Mouse (Mus musculus) regulatory T cell (primary cell): ENCODE results near the gene Arf5.

Experiments used
- in situ Hi-C: fragments of 300-600 bp; cut with MboI, MseI; formaldehyde crosslinking; loops from one replicate; pipeline ENCODE4 v1.15.1; 2025; ENCODE audit warnings: high pct_unique_total_duplicates

Arf5 gene

DNA sequence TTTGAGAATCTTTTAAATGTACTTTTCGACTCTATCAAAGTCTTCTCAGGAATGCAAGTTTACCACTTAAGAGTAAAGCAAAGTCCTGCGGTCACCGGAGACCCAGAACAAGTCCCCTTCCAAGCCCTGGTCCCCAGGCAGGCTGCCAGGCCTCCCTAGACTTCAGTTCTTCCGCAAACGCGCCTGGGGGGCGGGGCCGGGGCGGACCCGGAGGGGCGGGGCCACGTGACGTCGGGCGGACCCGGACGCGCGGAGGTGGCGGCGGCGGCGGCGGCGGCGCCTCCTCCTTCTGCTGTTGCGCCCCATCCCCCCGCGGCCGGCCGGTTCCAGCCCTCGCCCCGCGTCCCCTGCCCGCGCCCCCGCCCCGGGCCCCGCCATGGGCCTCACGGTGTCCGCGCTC, at the start of gene Arf5:
TSS of gene Arf5 (plus strand) at position 248 of the 400 bp plus-strand sequence.
- in situ Hi-C loops: no loop called here

DNA sequence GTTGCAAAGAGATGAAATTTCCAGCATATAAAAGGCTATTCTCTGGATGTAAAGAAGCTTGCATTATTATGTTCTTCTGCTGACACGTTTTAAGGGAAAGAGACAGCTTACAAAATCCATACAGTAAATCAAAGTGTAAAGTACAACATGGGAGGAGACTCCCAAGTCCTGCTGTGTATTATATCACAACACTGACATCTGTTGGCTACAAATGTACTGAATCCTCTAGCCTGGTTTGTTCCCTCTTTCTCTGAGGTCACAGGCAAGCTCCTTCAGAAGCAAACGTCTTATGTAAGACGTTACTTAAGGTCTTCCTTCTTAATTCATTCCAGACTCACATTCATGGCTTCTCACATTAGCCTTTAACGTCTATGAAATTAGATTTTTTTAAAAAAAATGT, 41.4 kb upstream of the Arf5 start:
- in situ Hi-C loops: no loop called here

DNA sequence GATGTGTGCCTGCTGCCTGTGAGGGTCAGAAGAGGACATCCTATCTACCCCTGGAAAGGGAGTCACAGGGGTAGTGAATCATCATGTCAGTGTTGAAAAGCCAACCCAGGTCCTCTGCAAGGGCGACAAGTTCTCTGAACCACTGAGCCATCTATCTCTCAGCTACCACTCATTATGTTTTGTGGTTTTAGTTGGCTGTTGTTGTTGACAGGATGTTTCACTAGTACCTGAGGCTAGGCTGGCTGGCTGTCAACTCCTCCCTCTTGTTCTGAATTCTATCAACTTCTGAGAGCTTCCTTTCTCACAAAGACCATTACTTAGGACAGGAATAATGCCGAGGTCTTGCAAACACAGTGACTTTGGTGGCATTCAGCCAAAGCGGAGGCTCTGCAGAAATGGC, 38.2 kb upstream of the Arf5 start:
- in situ Hi-C loops: no loop called here

DNA sequence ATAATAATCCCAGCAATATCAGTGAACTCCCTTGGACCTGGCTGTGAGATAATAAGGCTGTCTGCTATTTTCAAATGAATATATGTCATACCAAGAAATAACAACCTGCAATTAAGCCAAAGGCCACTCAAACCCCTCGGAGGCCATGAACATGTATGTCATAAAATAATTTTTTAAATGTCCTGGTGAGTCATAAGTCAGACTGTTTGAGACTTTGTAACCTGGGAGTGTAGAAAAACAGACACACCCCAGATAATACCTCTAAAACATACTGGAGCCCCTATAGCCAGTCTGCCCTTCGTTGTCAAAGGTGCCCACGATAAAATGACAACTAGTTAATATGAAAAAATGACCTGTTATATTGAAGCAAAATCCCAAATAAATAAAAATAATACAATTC, 34.3 kb upstream of the Arf5 start:
- in situ Hi-C loops: no loop called here

DNA sequence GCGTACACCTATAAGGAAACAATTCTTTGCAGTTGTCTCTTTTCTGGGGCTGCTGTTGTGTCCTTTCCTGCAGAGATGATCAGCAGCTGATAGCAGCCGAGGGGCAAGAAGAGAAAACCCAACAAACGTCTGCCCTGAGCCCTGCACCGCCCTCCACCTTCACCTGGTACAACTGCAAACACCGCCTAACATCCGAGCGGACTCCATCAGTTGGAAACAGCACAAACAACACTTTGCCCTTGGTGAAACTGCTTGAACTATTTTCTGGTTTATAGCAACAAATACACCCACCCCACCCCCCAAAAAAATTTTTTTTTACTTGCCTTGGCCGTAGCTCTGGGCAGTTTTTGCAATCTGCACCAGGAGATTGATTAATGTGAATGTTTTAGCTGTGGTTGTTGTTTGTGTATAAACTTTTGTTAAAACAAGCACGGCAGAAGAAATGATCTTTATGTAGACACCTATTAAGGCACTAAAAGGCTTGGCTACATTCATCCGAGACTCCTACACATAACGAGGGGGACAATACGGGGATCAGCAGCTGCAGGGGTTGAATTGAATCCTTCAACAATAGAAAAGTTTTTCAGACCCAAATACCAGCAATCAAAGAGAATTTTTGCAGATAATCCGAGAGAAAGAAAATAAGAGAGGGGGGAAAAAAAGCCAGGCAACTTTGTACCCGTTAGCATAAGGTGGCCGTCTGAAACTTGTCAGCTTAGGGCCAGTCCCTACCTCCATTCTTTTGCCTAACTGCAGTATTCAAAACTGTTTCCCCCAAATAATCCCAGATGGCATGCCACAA, 27.1 kb upstream of the Arf5 start:
- in situ Hi-C loops: loop anchor here (5.0 to 10.0 kb wide), 2 partner anchors 121 to 744 kb away; no protein-coding TSS in a partner anchor

DNA sequence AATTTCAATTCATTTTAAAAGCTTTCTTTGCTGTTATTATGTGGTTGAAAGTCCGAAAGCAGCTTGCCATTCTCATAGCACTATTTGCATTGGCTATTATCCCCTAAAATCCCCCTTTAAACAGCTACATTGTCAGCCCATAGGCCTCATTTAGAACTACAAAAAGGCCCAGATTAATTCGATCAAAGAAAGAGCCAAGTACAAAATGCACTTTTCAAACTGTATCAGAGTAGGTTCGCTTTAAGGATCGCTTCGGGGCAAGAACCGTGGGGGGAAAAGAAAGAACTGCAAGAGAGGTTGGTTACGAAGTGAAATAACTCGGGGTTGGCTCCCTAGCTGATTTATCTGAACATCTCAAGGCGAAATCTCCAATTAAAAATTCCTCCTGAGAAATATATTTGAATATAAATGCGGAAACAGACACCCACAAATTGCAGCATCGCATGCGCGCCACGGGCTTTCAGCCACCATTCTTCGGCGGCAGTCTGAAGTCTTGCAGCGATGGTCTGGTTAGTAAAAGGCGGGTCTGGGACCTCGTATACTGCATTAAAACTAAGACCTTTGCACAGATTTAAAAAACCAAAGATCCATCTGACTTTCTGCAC, 26.4 kb upstream of the Arf5 start:
- in situ Hi-C loops: loop anchor here (5.0 to 10.0 kb wide), 2 partner anchors 122 to 745 kb away; no protein-coding TSS in a partner anchor

DNA sequence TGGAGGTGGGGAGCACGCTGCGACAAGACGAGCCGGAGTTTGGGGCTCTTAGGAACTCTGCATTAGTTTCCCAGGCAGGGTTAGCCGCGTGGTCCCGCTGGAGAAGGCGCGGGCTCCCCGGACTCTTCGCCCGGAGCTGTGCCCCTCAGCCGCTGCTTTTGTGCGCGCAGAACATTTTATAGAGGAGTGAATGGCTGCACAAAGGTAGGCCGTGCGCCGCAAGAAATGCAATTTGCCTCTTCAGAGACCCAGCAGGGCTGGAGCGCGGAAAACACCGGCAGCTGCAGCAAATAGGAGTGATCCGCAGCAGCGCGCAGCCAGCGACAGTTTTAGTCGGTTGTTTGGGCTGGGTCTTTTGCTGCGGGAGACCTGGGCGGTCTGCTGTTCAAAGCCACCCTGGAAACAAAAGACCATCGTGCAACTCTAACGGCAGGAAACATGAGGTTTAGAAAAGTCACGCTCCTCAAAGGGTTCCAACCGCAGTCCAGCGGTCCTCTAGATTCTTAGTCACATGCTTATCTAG, 25.6 kb upstream of the Arf5 start, which contains the start of gene Zfp800:
TSS of gene Zfp800 (minus strand) at position 325 of the 523 bp plus-strand sequence.
- in situ Hi-C loops: loop anchor here (5.0 to 10.0 kb wide), 2 partner anchors 123 to 745 kb away; no protein-coding TSS in a partner anchor

DNA sequence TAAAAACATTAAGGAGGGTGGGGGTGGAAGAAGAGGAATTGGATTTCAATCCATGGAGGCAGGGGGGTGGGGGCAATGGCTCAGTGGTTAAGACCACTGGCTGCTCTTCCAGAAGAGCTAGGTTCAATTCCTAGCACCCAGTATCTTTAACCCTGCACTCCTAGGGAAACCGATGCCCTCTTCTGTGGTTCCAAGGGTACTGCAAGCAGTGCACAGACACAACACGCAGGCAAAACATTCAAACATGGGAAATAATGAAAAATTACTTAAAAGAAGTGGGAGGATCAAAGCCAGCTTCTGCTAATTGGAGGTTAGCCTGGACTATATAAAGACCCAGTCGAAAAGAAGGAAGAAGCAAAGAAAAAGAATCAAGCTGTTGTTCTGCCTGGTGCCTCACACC, 24.6 kb upstream of the Arf5 start:
- in situ Hi-C loops: loop anchor here (5.0 to 10.0 kb wide), 2 partner anchors 124 to 746 kb away; no protein-coding TSS in a partner anchor

DNA sequence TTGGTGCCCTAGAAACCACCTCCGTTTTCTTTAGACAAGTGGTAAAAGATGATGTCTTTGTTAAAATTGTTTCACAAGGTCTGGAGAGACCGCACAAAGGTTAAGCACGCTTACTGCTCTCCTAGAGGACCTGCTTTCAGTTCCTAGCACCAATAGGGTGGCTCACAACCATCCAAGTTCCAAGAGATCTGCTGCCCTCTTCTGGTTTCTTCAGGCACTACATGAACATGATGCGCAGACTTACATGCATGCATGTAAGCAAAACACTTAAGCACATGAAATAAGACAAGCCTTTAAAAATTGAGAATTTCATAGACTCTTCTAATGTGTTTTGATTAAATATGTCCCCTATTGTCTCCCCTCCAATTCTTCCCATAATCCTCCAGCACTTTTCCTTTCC, 23.6 kb upstream of the Arf5 start:
- in situ Hi-C loops: loop anchor here (5.0 to 10.0 kb wide), 2 partner anchors 125 to 747 kb away; no protein-coding TSS in a partner anchor

DNA sequence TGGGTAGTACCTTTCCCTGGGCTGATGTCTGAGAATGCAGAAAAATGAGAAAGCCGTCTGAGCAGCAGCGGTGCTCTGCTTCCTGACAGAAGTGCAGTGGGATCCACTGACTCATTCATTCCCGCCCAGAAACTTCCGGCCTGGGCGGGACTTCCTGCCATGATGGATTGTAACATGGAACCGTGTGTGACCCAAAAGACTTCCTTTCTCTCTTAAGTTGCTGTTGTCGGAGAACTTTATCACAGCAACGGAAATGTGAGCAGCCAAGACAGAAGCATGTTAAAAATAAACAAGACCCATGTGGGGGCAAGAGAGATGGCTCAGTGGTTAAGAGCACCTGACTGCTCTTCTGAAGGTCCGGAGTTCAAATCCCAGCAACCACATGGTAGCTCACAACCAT, 13.3 kb upstream of the Arf5 start:
- in situ Hi-C loops: no loop called here

DNA sequence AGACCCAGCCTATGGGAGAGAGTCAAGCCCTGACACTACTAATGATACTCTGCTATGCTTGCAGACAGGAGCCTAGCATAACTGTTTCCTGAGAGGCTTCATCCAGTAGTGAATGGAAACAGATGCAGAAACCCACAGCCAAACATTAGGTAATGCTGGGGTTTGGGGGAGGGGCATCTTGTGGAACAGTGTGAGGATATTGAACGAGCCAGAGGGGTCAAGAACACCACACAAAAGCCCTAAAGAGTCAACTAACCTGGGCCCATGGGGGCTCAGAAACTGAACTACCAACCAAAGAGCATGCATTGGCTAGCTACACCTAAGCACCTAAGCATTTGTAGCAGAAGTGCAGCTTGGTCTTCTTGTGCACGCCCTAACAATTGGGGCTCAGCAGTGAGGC, 12.1 kb upstream of the Arf5 start:
- in situ Hi-C loops: no loop called here

DNA sequence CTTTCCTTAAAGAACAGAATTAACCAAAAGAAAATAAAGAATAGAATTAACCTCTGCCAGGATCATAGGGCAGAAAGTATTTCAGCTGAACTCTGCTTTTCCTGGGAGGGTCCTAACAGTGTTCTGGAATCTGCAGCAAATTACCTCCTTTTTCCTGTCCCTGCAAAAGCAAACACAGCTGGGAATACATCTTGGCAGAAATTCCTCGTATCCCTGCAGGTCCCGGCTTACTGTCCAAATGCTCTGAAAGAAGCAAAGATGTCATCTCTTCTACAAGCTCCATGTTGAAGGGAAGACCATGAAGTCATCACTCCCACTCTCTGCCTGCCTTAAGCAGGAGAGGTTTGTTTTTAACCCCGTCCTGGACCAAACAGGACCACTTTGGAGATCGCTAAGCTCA, 6.4 kb upstream of the Arf5 start:
- in situ Hi-C loops: loop anchor here (5.0 kb wide), 1 partner anchor 155 kb away; no protein-coding TSS in a partner anchor

DNA sequence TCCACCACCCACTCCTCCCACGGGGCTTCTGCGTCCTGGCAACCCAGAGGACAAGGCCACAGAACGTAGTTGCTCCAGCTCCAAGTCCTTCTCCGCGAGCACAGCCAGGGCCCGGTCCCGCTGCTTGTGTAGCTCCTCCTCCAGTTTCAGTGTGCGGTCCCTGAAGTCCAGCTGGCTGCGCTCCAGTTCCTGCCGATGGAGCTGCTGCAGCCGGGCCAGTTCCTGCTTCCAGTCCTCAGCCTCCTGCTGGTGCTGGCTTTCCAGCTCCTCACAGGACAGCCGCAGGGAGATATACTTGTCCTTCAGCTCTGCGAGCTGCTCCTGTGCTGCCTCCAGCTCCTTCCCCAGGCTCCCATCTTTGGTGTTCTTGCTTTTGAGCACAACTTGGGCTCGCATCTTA, 4.9 kb upstream of the Arf5 start:
- in situ Hi-C loops: loop anchor here (5.0 kb wide), 1 partner anchor 156 kb away; no protein-coding TSS in a partner anchor

DNA sequence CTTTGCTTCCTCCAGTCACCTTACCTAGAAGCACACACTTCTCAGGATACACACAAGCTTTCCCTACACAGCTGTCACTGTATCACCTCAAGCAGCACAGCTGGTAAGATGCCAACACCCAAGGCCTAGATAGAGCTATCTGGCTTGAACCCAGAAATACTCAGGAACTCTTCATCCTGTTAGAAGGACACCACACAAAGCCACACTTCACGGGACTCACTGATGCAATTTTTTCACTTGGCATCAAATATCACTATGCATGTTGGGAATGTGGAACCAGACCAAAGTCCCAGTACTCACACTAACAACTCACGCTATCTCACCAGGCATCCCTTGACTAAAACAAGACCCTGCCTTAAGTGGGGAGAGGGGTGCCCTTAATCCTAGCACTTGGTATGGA, 3.7 kb upstream of the Arf5 start:
- in situ Hi-C loops: loop anchor here (5.0 kb wide), 1 partner anchor 157 kb away; no protein-coding TSS in a partner anchor

DNA sequence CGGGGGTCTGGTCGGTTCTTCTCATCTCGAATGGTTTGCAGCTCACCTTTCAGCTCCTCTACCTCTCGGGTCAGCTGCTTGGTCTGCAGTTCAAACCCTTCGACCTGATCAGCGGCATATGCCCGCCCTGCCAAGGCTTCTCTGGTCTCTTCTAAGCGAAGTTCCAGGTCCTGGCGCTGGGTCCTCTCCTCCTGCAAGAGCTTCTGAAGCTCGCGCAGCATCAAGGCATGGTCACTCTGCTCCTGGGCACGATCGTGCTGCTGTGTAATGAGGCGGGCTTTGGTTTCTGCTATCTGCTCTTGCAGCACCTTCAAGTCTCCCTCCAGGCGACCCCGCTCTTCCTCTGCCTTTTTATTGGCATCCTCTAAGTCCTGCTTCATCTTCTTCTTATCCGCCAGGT, 3.0 kb upstream of the Arf5 start:
- in situ Hi-C loops: no loop called here

DNA sequence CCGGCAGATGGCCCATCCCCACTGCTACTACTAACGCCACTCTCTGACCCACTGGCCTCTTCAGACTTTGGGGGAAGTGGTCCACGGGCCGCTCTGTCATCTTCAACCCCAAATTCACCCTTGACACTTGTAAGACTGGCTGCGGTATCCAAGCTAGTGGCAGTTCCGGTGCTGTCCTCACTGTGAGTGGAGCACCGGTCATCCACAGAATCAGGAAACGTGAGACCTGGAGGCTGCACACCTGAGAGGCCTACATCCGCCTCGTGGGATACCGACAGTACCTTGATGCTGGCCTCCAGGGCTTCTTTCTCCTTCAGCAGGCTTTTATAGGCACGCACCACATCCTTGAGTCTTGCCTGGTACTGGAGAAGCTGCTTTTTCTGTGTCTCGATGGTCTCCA, 2.5 kb upstream of the Arf5 start:
- in situ Hi-C loops: no loop called here

DNA sequence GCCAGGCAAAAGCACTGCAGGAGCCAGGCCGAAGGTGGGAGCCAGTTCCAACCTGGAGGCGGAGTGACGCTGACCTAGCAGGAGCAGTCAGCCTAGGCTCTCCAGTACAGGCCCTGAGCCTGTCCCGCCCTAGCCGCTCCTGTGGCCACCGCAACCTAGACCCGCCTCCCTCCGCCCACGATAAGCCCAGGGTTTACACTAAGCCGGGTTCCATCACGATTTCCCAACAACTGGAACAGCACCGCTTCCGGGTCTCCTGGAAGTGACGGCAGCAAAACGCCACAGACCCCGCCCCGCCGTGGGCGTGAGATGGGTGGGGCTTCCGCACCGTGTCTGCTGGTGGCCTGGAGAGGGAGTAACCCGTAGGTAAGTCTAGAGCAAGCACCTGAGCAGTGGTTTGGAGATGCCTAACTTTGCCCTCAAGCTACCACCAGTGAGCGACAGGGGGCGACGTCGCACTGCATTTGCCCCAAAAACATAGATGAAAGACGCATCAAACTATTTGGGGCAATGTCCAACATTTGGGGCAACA, 1.8 kb upstream of the Arf5 start:
- in situ Hi-C loops: no loop called here

DNA sequence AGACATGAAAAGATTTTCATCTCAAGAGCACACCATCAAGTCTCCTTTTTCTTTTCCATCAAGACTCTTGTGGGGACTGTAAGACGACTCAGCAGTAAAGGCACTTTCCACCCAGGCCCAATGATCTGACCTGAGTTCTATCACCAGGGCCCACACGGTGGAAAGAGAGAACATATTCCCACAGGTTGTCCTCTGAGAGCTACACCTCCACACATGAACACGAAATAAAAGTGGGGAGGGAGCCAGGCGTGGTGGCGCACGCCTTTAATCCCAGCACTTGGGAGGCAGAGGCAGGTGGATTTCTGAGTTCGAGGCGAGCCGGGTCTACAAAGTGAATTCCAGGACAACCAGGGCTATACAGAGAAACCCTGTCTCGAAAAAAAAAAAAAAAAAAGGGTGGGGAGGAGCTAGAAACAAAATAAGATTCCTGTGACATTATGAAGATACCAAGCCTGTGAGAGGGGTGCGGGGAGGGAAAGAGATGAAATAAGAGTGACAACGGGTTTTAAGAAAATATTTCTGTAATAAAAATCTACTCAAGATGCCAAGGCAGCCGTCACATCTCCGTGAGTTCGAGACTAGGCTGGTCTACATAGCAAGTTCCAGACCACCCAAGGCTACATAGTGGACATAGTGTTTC, 589 bp upstream of the Arf5 start:
- in situ Hi-C loops: no loop called here

DNA sequence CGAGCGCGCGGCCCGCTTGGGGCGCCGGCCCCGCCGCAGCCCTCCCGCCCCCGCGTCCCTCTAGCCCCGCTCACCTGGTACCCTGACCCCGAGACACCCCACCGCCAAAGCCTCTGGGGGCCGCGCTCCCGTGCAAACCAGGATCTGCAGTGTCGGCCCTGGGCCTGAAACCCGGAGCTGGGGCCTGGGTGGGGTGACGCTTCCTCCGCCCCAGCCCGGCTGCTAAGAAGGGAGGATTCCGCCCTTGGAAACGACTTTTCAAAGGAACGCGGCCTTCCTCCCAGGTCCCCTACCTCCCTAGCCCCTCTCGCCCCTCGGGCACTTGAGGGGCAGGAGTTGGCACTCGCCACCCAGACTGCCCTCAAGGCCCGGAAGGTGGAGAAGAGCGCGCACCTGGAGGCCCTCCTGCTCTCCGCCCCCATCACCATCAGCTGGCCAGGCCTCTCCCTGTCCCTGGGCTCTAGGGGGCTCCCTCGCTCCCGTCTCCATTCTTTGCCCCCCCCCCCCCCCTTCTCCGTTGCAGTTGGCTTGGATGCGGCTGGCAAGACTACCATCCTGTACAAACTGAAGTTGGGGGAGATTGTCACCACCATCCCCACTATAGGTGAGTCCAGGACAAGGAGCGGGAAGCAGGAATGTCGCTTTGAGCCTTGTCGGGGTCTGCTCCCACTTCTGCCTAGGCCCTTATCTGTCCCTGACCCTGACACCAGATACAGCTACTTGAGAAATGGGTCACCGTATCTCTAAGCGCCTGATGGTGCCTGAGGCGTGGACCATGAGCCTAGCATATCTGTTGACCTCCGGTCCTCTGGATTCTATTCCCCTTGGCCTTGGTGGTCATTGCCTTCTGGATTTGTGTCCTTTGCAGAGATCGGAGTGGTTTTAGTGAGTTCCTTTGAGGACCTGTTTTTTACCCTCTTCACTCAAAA, 671 bp downstream of the Arf5 start:
- in situ Hi-C loops: no loop called here

DNA sequence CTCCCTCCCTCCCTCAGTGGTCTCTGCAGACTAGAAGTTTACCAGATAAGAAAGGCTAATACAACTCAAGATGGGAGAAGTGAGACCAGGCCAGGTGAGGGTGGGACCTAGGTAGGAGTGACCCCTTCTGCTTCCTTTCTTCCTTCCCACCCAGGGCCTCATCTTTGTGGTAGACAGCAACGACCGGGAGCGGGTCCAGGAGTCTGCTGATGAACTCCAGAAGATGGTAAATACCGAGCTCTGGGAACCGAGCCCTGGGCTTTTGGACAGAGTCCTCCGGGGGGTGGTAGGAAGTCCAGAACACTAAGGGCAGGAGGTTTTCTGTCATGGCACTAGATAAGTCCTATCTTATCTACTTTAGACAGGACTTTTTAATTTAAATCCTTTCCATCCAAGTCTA, 1.7 kb downstream of the Arf5 start:
- in situ Hi-C loops: loop anchor here (5.0 kb wide), 1 partner anchor 52 kb away; the partner anchor contains the start of gene Snd1
